Mouse (Mus musculus) adrenal gland (tissue): ENCODE data around the gene Nrde2.

ENCODE experiments used
- intact Hi-C: fragments of 180-260 bp; cut with DNase I; formaldehyde crosslinking; loops from one replicate; pipeline ENCODE4 v1.15.1; 2025

The Nrde2 gene

GRCm38 (mm10) chr12:100182676-100183075 lies 23.2 kb upstream of the Nrde2 start:
- intact Hi-C loops: loop anchor here (5.0 kb wide), 1 partner anchor 50 kb away; no protein-coding TSS in a partner anchor

- intact Hi-C loops: loop anchor here (5.0 kb wide), 1 partner anchor 49 kb away; no protein-coding TSS in a partner anchor
Observed at GRCm38 (mm10) chr12:100180802-100181201, 21.3 kb upstream of the Nrde2 start.

DNA sequence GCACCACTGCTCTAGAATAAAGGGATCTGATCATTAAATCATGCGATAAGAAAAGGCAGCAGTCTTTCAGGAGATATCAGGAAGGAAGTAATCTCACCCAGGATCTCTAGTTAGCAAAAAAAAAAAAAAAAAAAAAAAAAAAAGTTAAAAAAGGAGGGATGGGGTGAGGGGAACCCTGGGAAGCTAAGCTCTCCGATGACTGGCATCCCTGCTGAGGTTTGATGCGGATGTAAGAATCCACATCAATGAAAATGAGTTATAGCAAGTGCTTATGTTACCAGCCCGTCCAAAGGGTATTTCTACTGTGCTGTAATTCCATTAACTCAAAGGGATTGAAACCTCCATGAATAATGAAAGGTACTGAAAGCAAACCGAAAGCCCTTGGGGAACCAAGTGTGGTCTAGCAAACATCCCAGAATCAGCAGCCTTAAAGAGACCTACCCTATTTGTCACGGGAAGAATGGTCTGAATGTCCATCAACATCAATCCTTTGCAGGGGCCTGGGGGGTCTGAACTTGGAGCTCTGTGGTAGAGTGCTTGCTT lies 19.5 kb upstream of the Nrde2 start:
- intact Hi-C loops: no loop called here

GRCm38 (mm10) chr12:100176469-100177056 lies 17.1 kb upstream of the Nrde2 start:
- intact Hi-C loops: no loop called here

DNA sequence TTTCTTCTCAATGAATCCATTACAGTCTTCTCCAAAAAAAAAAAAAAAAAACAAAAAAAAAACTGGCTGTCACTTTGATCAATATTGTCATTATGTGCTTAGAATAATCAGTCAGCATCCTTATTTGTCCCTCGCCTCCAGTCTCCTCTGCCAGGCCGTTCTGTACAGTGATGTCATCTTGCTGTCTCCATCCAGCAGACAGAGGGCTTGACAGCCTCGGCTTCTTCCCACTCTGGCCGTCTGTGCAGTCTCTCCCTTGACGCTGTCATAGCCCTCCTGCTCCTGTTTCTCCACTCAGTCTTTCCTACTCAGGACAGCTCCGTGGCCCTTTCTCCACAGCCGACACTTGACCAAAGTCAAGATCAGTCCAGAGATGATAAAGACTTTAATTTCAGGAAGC lies 13.0 kb upstream of the Nrde2 start:
- intact Hi-C loops: no loop called here

DNA sequence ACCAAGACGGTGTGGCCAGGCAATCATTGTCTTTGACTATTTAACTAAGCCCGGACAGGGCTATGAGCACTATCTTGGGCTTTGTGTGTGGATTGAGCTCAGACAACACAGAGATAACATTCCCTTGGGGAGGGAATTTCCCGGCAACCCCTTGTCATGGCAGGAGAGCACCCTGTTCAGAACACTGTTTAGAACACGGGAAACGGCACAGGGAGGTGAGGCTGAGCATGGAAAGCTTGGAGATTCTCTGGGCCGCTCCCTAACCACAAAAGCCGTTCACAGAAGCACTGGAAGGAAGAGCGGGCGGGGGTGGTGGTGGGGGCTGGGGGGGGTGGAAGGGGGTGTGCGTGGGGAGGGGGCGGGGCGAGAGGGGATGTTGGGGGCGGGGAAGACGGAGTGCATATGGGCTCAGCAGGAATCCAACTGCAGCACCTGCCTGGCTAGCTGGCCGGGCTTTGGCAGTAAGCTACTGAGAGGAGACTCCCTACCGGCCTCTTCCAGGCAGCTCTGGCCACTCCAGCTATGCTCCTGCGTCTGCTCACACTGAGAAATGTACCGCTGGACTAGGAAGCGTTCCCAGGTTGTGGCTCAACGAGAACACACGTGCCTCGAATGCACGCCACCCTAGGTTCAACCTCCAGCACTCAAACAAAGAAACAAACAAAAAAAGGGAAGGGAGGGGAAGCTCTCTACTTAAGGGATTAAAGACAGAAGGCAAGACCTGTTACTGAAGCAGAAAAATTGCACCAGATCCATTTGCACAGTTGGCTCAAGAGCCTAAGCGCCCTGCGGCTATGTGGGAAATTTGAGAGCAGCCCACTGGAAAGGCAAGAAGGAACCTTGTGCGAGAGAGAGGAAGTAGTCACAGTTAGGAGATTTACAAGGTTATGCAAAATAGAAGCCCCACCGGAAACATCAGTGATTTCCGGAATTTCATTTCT lies 8.7 kb upstream of the Nrde2 start:
- intact Hi-C loops: no loop called here

DNA sequence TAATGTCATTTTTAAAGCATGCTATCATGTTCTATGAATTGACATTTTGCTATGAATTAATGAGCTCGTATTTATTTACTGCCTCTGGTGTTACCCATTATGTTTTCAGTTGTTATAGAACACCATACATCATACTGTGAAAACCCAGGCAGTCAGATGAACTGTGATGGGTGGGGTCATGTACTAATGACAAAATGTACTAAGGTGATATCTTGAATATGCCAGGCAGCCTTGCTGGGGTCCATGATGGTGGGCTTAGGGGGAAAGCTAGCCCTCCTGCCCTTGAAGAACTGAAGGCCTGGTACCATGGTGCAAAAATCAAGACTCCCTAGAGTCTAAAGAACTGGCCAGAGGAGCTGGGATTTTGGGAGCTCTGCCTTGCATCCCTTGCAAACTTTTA lies 8.0 kb upstream of the Nrde2 start:
- intact Hi-C loops: no loop called here

DNA sequence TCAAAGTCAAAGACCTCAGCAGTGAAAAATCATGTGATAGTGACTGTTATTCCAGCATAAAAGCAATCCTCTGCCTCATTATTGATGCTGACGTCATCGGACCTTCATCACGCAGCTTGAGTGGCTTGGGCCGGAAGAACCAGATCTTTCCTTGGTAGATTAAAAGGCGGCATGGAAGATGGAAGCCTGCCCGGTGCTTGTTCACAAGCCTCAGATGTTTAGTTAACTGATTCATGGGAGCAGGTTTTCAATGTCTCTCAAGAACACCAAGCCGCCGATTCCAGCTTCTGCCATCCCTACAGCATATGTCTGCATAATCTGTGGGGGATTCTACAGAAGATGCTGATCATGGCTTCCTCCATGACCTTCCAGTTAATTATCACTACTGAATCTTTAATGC lies 7.5 kb upstream of the Nrde2 start:
- intact Hi-C loops: no loop called here

DNA sequence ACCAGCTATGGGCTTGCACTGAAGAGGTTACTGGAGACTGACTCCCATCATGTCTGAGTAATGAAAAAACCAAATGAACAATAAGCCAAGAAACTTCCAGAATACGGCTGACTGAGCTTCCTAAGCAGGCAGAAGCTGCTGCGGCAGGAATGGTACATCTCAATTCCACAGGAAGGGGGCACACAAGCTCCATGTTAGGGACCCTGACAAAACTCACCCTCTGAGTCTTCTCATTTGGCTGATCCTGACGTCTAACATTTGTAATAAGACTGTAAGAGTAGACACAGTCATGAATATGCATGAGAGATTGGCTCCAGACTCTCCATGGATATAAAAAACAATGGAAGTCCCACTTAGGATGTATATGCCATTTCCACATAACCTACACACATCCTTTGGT lies 6.7 kb upstream of the Nrde2 start:
- intact Hi-C loops: no loop called here

DNA sequence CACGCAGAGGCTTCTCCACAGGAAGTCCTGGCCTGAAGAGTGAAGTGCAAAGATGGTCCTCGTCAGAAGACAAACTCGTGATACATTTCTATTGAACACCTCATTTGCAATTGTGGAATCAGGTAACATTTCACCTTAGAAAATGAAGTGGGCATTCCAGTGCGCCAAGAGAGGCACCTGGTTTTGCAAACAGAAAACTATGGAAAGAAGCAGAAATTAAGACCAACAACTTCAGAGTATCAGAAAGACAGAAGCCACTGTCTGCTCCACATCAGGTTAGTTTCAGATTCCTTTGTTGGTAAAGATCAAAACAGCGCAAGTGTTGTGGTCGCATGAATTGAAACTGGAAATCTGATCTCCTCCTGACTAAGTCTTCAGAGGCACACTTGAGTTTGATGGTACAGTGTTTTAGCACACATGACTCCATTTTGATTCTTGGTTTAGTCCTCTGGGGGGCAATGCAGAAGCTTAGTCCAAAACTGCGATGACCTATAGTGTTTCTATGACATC lies 5.6 kb upstream of the Nrde2 start:
- intact Hi-C loops: no loop called here

GRCm38 (mm10) chr12:100152466-100152865 lies 7.0 kb downstream of the Nrde2 start:
- intact Hi-C loops: no loop called here

- intact Hi-C loops: no loop called here
Observed at GRCm38 (mm10) chr12:100144269-100144668, 15.2 kb downstream of the Nrde2 start.

- intact Hi-C loops: no loop called here
Observed at GRCm38 (mm10) chr12:100143737-100144136, 15.7 kb downstream of the Nrde2 start.

- intact Hi-C loops: no loop called here
Observed at GRCm38 (mm10) chr12:100142848-100143523, 16.5 kb downstream of the Nrde2 start.

GRCm38 (mm10) chr12:100135117-100135516 lies 24.3 kb downstream of the Nrde2 start:
- intact Hi-C loops: no loop called here

- intact Hi-C loops: loop anchor here (5.0 kb wide), 2 partner anchors 48 to 63 kb away; partner anchors contain the start of gene Calm1
Observed at GRCm38 (mm10) chr12:100134395-100134936, 25.0 kb downstream of the Nrde2 start.

- intact Hi-C loops: loop anchor here (5.0 kb wide), 2 partner anchors 51 to 66 kb away; partner anchors contain the start of gene Calm1
Observed at GRCm38 (mm10) chr12:100131655-100132054, 27.8 kb downstream of the Nrde2 start.

GRCm38 (mm10) chr12:100131167-100131566 lies 28.3 kb downstream of the Nrde2 start:
- intact Hi-C loops: loop anchor here (5.0 kb wide), 2 partner anchors 51 to 66 kb away; partner anchors contain the start of gene Calm1

GRCm38 (mm10) chr12:100128961-100129360 lies 30.5 kb downstream of the Nrde2 start:
- intact Hi-C loops: no loop called here

- intact Hi-C loops: no loop called here
Observed at GRCm38 (mm10) chr12:100128522-100128921, 30.9 kb downstream of the Nrde2 start.
